Mouse (Mus musculus) layer of hippocampus, postnatal 25 days (tissue): Measurements from ENCODE around the gene Mrc1. TPM values are rescaled to one million over a fixed set of nuclear protein-coding genes. Genes with fewer than 3 reads are reported as not detected.

Experiments
- DNase-seq, 2 experiments: peaks; one replicate each; pipeline ENCODE4 v3.0.0; 2022; ENCODE audit warnings: mixed read lengths in 2 of 2, low spot score in 1 of 2; ENCODE audit errors: extremely low spot score in 1 of 2
- total RNA-seq, 2 experiments: library from RNA; stranded (reverse); gene quantifications; 2 replicates each; pipeline ENCODE4 v1.2.3; 2021

Mrc1 gene
- total RNA-seq, 2 experiments from 2014 or later, result 3.7 TPM

DNA sequence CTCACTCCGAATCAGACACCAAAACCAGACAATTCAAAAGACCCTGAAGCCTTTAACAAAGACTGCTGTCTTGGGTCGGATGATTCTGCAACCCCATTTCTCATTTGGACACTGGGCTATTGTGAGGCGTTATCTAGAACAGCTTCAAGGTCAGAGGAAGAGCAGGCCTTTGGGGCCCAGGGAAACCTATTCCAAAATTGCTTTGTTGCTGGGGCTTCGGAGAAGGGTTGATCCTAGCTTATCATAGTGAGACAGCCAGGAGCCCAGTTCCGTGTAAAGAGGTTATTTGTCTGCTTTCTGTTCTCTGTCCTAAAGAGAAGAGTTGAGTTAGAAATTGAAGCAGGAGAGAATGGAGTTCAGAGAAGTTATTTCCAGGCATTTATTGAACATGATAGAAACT lies 10.0 kb downstream of the Mrc1 start:
- DNase-seq, result no peak

DNA sequence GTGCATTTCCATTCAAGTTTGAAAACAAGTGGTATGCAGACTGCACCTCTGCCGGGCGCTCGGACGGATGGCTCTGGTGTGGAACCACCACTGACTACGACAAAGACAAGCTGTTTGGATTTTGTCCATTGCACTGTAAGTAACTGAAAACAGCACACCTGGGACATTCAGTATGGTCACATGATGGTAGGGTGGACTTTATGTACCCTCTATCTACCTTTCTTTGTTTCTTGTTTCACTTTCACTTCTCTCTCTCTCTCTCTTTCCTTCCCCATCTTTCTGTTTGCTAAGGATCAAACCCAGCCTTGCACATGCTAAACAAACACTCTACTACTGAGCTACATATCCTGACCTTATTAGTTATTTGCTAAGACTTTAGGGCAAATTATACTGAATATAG lies 15.0 kb downstream of the Mrc1 start:
- no peak for DNase-seq

DNA sequence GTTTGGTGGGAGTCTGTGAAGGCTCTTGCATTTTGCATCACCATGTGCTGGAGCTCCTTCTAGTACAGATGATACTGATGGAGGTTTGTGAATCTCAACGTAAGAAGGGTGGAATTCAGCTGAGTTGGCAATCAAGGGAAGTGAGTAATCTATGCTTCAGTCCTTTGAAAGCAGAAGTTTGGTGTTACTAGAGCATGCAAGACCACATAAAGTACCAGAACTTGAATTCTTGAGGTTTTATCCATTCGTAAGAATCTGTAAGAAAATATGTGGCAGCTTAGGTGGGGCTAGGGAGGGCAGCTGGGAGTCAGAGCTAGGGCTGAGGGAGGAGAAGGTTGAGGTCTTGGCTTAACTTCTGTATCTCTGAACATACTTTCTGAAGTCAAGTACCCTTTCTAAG lies 15.5 kb downstream of the Mrc1 start:
- no peak for DNase-seq

DNA sequence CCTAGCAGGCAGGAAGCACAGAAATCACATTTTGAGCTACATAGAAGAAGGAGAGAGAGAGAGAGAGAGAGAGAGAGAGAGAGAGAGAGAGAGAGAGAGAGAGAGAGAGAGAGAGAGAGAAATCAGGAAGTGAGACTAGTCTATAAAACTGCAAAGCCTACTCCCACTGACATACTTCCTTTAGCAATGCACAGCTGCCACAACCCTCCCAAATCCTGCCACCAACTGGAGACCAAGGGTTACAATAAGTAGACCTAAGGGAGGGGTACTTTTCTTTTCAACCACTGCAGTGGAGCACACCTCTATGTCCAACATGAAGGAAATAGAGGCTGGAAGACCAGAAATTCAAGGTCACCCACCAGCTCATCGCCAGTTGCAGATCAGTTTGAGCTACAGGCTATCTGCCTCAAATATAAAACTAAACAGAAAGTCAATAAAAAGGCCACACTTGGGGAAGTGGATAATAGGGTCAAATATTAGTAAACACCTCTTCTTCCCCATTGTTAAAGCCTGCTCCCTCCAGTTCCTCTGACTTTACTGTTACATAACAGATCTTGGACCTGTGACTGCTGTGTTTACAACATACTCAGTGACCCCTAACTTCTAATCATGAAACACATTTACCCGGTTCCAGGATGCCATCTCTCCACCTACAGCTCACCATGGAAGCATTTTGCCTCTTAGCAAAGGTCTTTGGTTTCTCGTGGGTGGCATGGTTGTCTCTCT lies 20.8 kb downstream of the Mrc1 start:
- no peak for DNase-seq

DNA sequence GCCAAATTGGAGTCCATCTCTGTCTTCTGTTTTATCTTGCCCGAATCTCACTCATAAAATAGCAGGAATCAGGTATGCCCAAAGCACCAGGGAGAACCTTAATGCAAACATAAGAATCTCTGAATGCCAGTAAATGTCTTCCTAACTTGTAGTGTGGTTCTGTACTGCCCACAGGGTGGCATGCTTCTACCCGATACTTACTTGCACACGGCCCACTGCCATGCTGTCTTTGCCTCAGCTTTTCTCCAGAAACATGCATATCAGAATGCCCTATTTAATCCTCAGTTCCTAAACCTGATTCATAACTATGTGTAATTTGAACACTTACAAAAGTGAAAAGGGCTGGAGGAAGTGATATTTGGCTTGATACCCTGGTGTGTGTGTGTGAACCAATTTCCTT lies 22.7 kb downstream of the Mrc1 start:
- DNase-seq, result no peak

DNA sequence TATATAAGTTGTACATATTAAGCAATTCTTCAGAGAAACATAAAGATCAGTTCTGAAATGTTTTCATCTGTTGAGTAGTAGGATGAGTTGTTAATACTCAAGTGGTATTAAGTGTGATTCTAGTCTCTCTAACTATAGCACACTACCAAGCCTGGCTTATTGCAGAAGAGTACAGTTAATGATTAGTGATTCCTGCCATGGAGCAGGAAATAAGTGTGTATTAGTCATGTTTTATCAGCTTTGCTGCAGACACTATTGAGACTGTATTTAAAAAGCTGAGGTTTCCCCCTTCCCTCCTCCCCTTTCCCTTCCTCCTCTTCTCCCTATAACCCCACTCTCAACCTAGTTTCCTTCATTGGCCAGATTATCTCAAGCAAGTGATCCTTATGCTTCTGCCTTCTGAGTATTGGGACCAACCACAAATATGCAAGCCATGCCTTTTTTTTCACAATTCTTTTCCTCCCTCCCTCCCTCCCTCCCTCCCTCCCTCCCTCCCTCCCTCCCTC lies 29.2 kb downstream of the Mrc1 start:
- DNase-seq, result no peak

DNA sequence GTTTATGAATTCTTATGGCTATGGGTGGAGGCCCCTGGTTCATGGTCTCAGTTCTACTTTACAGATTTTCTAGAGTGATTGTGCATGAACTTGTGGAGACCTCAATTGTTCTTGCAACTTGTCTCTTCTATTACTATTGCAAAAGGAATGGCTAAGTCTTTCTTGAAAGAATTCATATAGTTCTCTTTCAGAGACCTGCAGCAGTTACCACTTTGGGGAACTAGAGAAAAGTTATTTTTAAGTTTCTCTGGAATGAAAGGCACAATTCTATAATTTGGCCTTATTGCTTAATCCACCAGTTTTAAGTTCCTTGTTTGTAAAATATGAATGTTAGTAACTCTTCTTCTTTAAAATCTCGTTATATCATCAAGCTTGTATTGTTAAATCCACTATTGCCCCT lies 32.9 kb downstream of the Mrc1 start:
- no peak for DNase-seq

DNA sequence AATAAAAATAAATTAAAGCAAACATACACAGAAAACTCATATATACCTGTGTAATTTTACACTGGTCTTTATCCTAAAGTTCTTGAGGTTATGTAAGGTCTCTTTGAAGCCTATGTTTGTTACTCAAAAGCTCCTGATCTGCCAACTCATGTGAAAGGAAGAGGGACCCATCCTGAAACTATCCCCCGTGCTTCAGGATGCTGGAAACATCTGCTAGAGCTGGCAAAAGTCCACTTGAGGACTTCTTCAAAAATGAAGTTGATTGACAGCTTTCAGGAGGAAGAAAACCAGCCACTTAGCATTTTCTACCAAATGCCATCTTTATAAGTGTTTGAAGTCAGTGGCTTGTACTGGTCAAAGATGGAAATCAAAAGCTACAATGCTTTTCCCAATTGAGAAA lies 40.0 kb downstream of the Mrc1 start:
- no peak for DNase-seq

DNA sequence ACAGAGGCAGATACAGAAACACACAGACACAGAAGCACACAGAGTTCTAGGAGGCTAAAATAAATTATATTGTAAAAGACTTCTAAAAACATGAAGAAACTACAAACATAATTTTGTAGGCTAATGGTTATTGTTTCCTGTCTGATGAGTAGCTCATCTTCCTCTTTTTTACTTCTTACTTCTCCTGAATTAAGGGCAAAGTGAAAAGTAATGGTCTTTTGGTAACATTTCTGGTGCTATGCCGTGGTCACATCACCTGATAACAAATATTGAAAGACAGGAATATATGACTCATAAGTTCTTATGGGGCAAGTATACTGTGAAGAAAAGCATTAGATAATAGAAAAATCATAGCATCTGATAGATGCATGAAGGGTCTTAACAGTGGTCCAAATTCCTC lies 42.9 kb downstream of the Mrc1 start:
- no peak for DNase-seq

DNA sequence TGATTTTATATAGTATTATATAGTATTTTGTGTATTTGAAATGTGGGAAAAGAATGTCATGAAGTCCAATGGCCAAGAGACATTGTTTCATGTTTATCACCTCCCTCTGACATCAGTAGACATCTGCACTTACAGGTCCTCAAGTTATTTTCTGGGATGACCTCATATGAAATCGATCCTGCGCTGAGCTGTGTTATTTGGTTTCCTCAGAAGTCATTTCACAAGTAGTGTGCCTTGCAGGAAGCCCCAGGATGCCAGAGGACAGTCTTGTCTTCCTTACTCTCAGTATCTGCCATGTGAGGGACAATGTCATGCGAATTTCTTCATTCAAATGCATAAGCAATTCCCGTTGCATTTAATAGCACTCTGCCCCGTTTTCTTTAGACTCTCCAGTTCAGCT lies 46.6 kb downstream of the Mrc1 start:
- no peak for DNase-seq

DNA sequence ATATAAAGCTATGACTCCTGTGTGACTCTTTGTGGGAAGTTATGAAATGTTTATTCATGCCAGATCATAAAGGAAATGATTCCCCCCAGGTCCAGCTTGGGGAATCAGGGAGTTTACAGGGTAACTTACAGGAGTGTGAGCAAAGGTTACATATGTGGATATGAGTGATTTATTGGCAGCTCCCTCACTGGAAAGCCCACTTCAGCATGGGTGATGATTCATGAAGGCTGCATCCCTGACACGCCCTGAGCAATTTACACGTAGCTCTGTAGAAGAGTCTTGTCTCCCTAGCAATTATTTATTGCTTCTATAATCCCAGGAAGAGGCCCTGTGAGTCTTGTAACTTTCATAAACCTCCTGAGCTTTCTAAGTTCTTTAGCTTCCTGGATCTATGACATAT lies 50.1 kb downstream of the Mrc1 start:
- DNase-seq, result no peak

DNA sequence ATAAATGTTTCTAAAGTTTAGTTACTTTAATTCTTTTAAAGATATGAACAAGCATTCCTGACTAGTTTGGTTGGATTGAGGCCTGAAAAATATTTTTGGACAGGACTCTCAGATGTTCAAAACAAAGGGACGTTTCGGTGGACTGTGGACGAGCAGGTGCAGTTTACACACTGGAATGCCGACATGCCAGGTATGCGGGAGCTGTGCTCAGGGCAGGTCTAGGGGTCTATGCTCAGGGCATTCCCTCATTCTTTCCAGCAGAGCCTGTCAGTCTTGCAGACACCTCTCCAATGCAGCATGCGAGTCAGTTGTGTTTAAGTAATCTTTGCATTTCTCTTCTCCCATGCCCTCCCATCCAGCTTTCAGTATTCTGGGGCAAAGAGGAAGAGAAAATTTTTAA lies 50.6 kb downstream of the Mrc1 start:
- no peak for DNase-seq

DNA sequence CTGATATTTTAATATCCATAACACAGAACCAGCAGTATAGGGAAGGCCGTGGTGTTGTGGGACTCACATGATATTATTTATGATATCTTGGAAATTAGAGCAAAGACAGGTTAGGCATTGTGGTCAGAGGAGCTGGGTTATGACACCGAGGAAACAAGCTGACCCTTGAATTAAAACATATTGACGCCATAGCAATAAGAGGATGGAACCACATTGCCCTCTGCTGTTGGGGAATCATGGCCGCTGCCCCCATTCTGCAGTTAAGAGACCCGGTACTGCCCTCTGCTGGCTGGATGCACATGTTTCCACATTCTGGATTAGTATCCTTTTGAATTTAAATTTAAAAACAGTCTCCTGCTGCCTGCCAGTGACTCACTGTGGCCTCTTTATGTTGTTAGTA lies 66.1 kb downstream of the Mrc1 start:
- peak; percentile 85 to 99 for DNase-seq

DNA sequence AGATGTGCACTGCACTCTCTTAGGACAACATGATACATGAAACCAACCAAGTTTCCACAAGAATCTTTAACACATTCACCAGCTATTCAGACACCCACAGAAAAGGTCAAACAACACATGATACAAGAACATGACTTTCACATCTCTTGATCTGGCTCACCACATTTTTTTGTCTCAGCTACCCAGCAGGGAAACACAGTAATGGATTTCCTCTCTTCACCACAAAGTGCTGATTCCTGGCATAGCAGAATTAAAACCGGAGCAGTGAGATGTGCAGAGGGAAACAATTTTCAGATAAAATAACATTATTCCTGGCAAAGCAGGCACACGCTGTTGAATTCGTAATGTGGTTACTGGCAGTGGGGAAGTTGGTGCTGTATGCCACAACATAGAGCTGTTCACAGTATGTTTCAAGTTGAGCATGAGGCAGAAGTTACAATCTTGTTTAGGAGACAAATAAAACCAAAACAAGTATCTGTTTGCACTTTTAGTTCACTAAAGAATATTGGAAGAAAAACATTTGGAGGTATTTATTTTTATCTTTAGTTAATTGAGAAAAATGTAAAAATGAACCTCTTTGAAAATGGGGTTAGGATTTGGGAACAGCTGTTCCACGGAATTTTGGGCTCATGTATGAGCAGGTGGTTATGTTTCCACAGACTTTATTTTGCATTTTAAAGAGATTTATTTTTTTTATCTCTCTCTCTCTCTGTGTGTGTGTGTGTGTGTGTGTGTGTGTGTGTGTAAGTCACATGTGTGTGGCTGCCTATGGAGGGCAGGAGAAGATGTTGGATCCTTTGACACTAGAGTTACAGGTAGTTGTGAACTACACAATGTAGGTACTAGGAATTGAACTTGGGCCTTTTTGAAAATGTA lies 83.6 kb downstream of the Mrc1 start:
- DNase-seq, result no peak

DNA sequence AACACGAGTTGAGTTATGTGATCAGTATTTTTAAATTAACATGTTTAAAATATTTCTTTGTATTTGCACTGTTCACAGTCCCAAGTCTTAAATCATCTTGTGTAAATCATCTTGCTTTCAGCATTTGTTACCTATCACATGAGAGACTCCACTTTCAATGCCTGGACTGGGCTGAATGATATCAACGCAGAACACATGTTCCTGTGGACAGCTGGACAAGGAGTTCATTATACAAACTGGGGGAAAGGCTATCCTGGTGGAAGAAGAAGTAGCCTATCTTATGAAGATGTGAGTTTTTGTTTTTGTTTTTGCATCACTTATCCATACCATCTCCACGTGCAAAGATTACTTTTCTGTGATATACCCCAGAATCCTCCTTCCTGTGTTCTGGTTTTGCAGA lies 85.9 kb downstream of the Mrc1 start:
- DNase-seq, result no peak

DNA sequence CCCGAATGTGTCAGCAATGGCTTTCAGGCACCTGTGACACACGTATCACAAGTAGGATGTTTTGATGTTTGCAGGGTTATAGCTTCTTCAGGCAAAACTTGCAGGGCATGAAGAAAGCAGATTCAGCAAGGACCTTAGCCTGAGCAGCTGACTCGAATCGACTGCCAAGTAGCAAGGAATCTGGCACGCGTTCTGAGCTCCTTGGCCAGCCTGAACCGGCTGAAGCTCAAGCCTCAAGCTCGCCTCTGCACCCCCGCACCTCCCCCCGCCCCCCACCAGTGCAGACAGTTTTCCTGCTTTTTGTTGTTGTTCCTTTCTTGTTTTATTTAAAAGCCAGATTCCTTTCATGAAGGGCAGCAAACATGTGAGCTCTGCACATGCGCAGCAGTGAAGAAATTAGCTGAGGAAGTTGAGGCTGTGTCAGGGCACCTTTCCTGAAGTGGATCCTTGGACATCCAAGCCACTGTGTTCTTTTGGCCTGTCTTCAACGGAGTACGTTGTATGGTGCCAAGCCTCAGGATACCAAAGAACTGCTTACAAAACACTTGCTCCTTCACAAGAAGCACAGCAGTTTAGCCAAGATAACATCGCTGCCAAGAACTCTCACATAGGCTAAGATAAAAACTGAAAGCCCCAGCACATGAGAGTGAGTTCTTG lies 112.6 kb downstream of the Mrc1 start:
- peak; percentile 29 to 51 for DNase-seq

DNA sequence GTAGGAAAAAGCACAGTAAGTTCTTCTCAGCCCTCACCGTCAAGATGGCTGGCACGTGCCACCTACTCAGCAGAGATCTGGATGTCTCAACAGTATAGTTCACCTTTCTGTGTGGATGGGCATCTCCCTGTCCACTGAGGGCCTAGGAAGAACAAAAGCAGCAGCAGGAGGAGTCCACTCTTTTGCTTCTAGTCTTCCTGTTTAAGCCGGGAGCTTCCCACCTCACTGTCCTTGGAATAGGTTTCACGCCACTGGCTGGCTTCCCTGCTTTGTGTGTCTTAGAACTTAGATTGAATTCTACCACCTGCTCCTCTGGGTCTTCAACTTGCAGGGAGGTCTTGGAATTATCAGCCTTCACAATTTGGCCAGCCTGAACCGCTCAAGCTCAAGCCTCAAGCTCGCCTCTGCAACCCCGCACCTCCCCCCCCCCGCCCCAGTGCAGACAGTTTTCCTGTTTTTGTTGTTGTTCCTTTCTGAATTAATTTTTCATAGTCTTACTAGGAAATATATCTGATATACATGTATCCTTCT lies 113.2 kb downstream of the Mrc1 start:
- DNase-seq, result peak in 1 of 2 experiments; percentile 4
